Mouse (Mus musculus): ENCODE data around the gene Uaca.

Uaca gene

GRCm38 (mm10) chr9:60794210-60794840 is at the start of gene Uaca:
TSS of gene Uaca (plus strand) at chr9:60794542.
- DNase-seq (ENCODE audit: inconsistent age in 2 of 2, low spot score in 1 of 2), result peak; percentile 94 to 99

- no peak for DNase-seq (ENCODE audit: inconsistent age in 2 of 2, low spot score in 1 of 2)
Observed at GRCm38 (mm10) chr9:60744971-60745370, 49.4 kb upstream of the Uaca start.

GRCm38 (mm10) chr9:60746561-60746960 is 47.8 kb upstream of the Uaca start:
- DNase-seq (ENCODE audit: inconsistent age in 2 of 2, low spot score in 1 of 2), result no peak

- no peak for DNase-seq (ENCODE audit: inconsistent age in 2 of 2, low spot score in 1 of 2)
Observed at GRCm38 (mm10) chr9:60747672-60748071, 46.7 kb upstream of the Uaca start.

- DNase-seq (ENCODE audit: inconsistent age in 2 of 2, low spot score in 1 of 2), result no peak
Observed at GRCm38 (mm10) chr9:60748191-60748590, 46.2 kb upstream of the Uaca start.

GRCm38 (mm10) chr9:60749105-60749504 is 45.2 kb upstream of the Uaca start:
- no peak for DNase-seq (ENCODE audit: inconsistent age in 2 of 2, low spot score in 1 of 2)

GRCm38 (mm10) chr9:60751098-60751497 is 43.2 kb upstream of the Uaca start:
- DNase-seq (ENCODE audit: inconsistent age in 2 of 2, low spot score in 1 of 2), result no peak

- DNase-seq (ENCODE audit: inconsistent age in 2 of 2, low spot score in 1 of 2), result no peak
Observed at GRCm38 (mm10) chr9:60751971-60752370, 42.4 kb upstream of the Uaca start.

- DNase-seq (ENCODE audit: inconsistent age in 2 of 2, low spot score in 1 of 2), result no peak
Observed at GRCm38 (mm10) chr9:60752636-60753035, 41.7 kb upstream of the Uaca start.

- peak; percentile 58 to 88 for DNase-seq (ENCODE audit: inconsistent age in 2 of 2, low spot score in 1 of 2)
Observed at GRCm38 (mm10) chr9:60756258-60756657, 38.1 kb upstream of the Uaca start.

- DNase-seq (ENCODE audit: inconsistent age in 2 of 2, low spot score in 1 of 2), result no peak
Observed at GRCm38 (mm10) chr9:60756866-60757740, 37.2 kb upstream of the Uaca start.

GRCm38 (mm10) chr9:60757817-60758216 is 36.5 kb upstream of the Uaca start:
- DNase-seq (ENCODE audit: inconsistent age in 2 of 2, low spot score in 1 of 2), result no peak

GRCm38 (mm10) chr9:60759436-60760007 is 34.8 kb upstream of the Uaca start:
- DNase-seq (ENCODE audit: inconsistent age in 2 of 2, low spot score in 1 of 2), result peak; percentile 69 to 70

GRCm38 (mm10) chr9:60765181-60765580 is 29.2 kb upstream of the Uaca start:
- DNase-seq (ENCODE audit: inconsistent age in 2 of 2, low spot score in 1 of 2), result no peak

- DNase-seq (ENCODE audit: inconsistent age in 2 of 2, low spot score in 1 of 2), result no peak
Observed at GRCm38 (mm10) chr9:60768393-60768792, 25.9 kb upstream of the Uaca start.

- DNase-seq (ENCODE audit: inconsistent age in 2 of 2, low spot score in 1 of 2), result no peak
Observed at GRCm38 (mm10) chr9:60769711-60770111, 24.6 kb upstream of the Uaca start.

GRCm38 (mm10) chr9:60773713-60774112 is 20.6 kb upstream of the Uaca start:
- no peak for DNase-seq (ENCODE audit: inconsistent age in 2 of 2, low spot score in 1 of 2)

- DNase-seq (ENCODE audit: inconsistent age in 2 of 2, low spot score in 1 of 2), result no peak
Observed at GRCm38 (mm10) chr9:60776899-60777298, 17.4 kb upstream of the Uaca start.

- no peak for DNase-seq (ENCODE audit: inconsistent age in 2 of 2, low spot score in 1 of 2)
Observed at GRCm38 (mm10) chr9:60782057-60782789, 12.1 kb upstream of the Uaca start.

GRCm38 (mm10) chr9:60785069-60785468 is 9.3 kb upstream of the Uaca start:
- no peak for DNase-seq (ENCODE audit: inconsistent age in 2 of 2, low spot score in 1 of 2)

GRCm38 (mm10) chr9:60787517-60788110 is 6.7 kb upstream of the Uaca start:
- DNase-seq (ENCODE audit: inconsistent age in 2 of 2, low spot score in 1 of 2), result no peak
